Mouse (Mus musculus) intestine, postnatal 0 days (tissue): ENCODE data around the gene Cox20. TPM values are rescaled to one million over a fixed set of nuclear protein-coding genes. Genes with fewer than 3 reads are reported as not detected.
"Not testable (repeated sequence)": the region's sequence is repeated elsewhere in the genome, so short reads cannot be mapped to it uniquely, and the experiment has no call there.

ENCODE experiments used
- ATAC-seq: fragments of 200-750 bp; cut with Nextera tagmentation; 2 replicates; pipeline ENCODE4 v1.8.0; 2017; ENCODE audit warnings: mild to moderate bottlenecking, moderate TSS enrichment, moderate library complexity
- H3K27ac ChIP-seq: fragments of 300-500 bp; sonication (generic); 2 replicates; pipeline ENCODE4 v1.5.1; 2014; ENCODE audit warnings: mild to moderate bottlenecking, low read depth, low read length, moderate library complexity
- H3K27me3 ChIP-seq: fragments of 300-500 bp; sonication (generic); replicated peaks from 2 replicates; pipeline ENCODE4 v1.6.1; 2014; ENCODE audit warnings: low read length, mixed read lengths; ENCODE audit not compliant: control insufficient read depth, insufficient read depth
- H3K36me3 ChIP-seq: fragments of 300-500 bp; sonication (generic); 2 replicates; pipeline ENCODE4 v1.6.1; 2014; ENCODE audit warnings: mild to moderate bottlenecking, moderate library complexity; ENCODE audit not compliant: control insufficient read depth, insufficient read depth
- H3K4me1 ChIP-seq: fragments of 300-500 bp; sonication (generic); replicated peaks from 2 replicates; pipeline ENCODE4 v1.6.1; 2014; ENCODE audit warnings: antibody characterized with exemption, low read length, mixed read lengths; ENCODE audit not compliant: control insufficient read depth, insufficient read depth
- H3K4me2 ChIP-seq: fragments of 300-500 bp; sonication (generic); replicated peaks from 2 replicates; pipeline ENCODE4 v1.6.1; 2014; ENCODE audit warnings: low read depth, mild to moderate bottlenecking, moderate library complexity
- H3K4me3 ChIP-seq: fragments of 300-500 bp; sonication (generic); 2 replicates; pipeline ENCODE4 v1.5.1; 2014; ENCODE audit warnings: low read depth, low read length
- H3K9ac ChIP-seq: fragments of 300-500 bp; sonication (generic); 2 replicates; pipeline ENCODE4 v1.6.1; 2014; ENCODE audit warnings: mild to moderate bottlenecking, low read depth, low read length
- H3K9me3 ChIP-seq: fragments of 300-500 bp; sonication (generic); 2 replicates; pipeline ENCODE4 v1.6.1; 2016; ENCODE audit warnings: mixed run types; ENCODE audit not compliant: control insufficient read depth
- CTCF ChIP-seq: sonication (generic); IDR thresholded peaks from 2 replicates; pipeline ENCODE4 v1.5.1; 2016; ENCODE audit warnings: low read depth, mild to moderate bottlenecking, control low read depth, antibody characterized with exemption, moderate library complexity
- WGBS: fragments of 180-500 bp; shearing (Covaris S2); extraction: QIAGEN DNeasy Blood & Tissue Kit; methylation state at CpG from one replicate; pipeline ENCODE4 v1.1.7; 2014; 5-methylcytosine and 5-hydroxymethylcytosine counted together
- polyA plus RNA-seq: library from polyadenylated mRNA; unstranded; fragments of >200 nt; fragmentation: Nextera tagmentation; extraction: Ambion mirVana; gene quantifications from 2 replicates; pipeline ENCODE4 v1.2.1, GENCODE M21; 2015

Gene Cox20
- polyA plus RNA-seq, 1 experiment from 2014 or later, result 148 TPM

- no peak overlapping the region for H3K27ac ChIP-seq
- 82% methylated on average over 1 of the region's 1 CpGs for WGBS
- no peaks in the 10 kb centered on the region for H3K27me3 ChIP-seq
- no peak for TF ChIP-seq CTCF
- H3K9me3 ChIP-seq, result no peaks in the 10 kb centered on the region
- no peak overlapping the region for H3K4me3 ChIP-seq
- no peaks in the 10 kb centered on the region for H3K36me3 ChIP-seq
- no peak overlapping the region for H3K4me2 ChIP-seq
- no peak for ATAC-seq
- no peak overlapping the region for H3K9ac ChIP-seq
- no peaks in the 10 kb centered on the region for H3K4me1 ChIP-seq
These were observed 23.1 kb downstream of the Cox20 start for GRCm38 (mm10) chr1:178342063-178342462.

- no peak for TF ChIP-seq CTCF
- no peak for ATAC-seq
- 89% methylated on average over 4 of the region's 5 CpGs for WGBS
These were observed 23.7 kb downstream of the Cox20 start for GRCm38 (mm10) chr1:178342612-178343011.

GRCm38 (mm10) chr1:178344071-178344805 lies 25.3 kb downstream of the Cox20 start:
- not testable (repeated sequence) for H3K9me3 ChIP-seq, H3K4me3 ChIP-seq, H3K4me2 ChIP-seq, H3K36me3 ChIP-seq, H3K27me3 ChIP-seq, ATAC-seq, H3K9ac ChIP-seq, H3K27ac ChIP-seq, H3K4me1 ChIP-seq
- WGBS, result 89% methylated on average over 10 of the region's 10 CpGs

More at GRCm38 (mm10) chr1:178342612-178343011, 23.7 kb downstream of the Cox20 start:
- H3K36me3 ChIP-seq, result no peaks in the 10 kb centered on the region
- H3K27me3 ChIP-seq, result no peaks in the 10 kb centered on the region
- no peak overlapping the region for H3K4me2 ChIP-seq
- H3K4me3 ChIP-seq, result no peak overlapping the region
- no peaks in the 10 kb centered on the region for H3K4me1 ChIP-seq
- H3K27ac ChIP-seq, result no peak overlapping the region
- H3K9me3 ChIP-seq, result no peaks in the 10 kb centered on the region
- H3K9ac ChIP-seq, result no peak overlapping the region

DNA sequence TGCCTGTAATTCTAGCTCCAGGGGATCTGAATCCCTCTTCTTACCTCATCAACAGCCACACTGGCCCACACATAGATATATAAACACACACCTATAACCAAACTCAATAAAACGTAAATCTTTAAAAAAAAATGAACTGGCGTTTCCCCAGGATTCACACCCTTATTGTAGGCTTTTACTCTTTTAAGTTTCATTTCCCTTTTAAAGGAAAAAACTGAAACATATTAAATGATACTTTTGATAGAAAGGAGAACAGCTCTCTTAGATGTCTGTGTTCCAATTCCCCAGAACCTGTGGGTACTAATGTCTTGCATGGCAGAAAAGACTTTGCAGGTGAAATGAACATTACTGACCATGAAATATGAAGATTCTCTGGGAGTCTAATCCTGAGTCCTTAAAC lies 31.9 kb downstream of the Cox20 start:
- Histone ChIP-seq H3K4me2 (no peak overlapping the region), H3K27me3 (no peaks in the 10 kb centered on the region), H3K9ac (no peak overlapping the region), H3K36me3 (no peaks in the 10 kb centered on the region), H3K4me1 (no peaks in the 10 kb centered on the region), H3K4me3 (no peak overlapping the region), H3K9me3 (no peaks in the 10 kb centered on the region), H3K27ac (no peak overlapping the region)
- no peak for TF ChIP-seq CTCF
- WGBS, result 90% methylated on average over 2 of the region's 2 CpGs
- ATAC-seq, result no peak

DNA sequence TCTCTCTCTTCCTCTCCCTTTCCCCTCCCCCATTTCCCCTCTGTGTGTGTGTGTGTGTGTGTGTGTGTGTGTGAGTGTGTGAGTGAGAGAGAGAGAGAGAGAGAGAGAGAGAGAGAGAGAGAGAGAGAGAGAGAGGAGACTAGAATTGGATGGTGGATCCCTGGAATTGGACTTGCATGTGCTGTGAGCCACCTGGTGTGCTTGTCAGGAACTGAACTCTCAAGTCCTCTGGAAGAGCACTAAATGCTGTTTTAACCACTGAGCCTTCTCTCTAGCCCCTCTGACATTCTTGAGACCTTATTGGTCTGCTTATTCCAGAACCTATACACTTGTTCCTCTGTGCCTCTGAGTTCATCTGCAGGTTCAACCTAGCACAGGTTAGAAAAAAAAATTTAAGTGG lies 32.7 kb downstream of the Cox20 start:
- Histone ChIP-seq H3K36me3 (no peaks in the 10 kb centered on the region), H3K27ac (no peak overlapping the region), H3K9ac (no peak overlapping the region), H3K4me2 (no peak overlapping the region), H3K4me1 (no peaks in the 10 kb centered on the region), H3K4me3 (no peak overlapping the region), H3K9me3 (no peaks in the 10 kb centered on the region), H3K27me3 (no peaks in the 10 kb centered on the region)
- peak; percentile 57 for TF ChIP-seq CTCF
- no peak for ATAC-seq

DNA sequence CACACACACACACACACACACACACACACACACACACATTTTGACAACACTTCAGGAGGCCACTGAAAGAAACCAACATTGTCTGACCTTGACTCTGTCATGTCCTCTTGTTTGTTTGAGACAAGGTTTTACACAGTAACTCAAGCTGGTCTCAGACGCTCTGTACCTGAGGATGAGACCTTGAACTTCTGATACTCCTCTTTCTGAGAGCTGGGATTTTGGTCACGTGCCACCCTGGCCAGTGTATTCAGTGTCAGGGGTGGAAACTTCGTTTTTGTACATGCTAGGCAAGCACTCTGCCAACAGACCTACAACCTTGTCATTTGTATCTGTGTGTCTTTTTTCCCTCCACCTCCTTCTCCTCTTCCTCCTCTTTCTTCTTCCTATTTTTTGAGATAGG lies 35.6 kb downstream of the Cox20 start:
- no peaks in the 10 kb centered on the region for H3K4me1 ChIP-seq
- no peaks in the 10 kb centered on the region for H3K9me3 ChIP-seq
- no peak for TF ChIP-seq CTCF
- no peak overlapping the region for H3K4me2 ChIP-seq
- no peak for ATAC-seq
- no peak overlapping the region for H3K4me3 ChIP-seq
- no peak overlapping the region for H3K27ac ChIP-seq
- WGBS, result 42% methylated on average over 3 of the region's 3 CpGs
- no peaks in the 10 kb centered on the region for H3K36me3 ChIP-seq
- no peaks in the 10 kb centered on the region for H3K27me3 ChIP-seq
- no peak overlapping the region for H3K9ac ChIP-seq
